14 mouse cellular contexts compared by ENCODE assay signal in genomic region chr17:3393981-3394380, GRCm38 (mm10).
"Had no signal": no experiment of that assay in that cellular context is flagged by ENCODE, and none has a peak within 500 bp of the region (broad histone marks: within the 10 kb centered on the region; RNA-seq: fewer than 3 reads in every experiment).

No protein-coding gene starts in this region.

- H3K4me2 ChIP-seq: liver, embryonic 11.5 days; liver, embryonic 15.5 days; neural tube, embryonic 12.5 days had no signal

- H3K4me1 ChIP-seq: liver, embryonic 15.5 days; neural tube, embryonic 12.5 days had no signal

- H3K9me3 ChIP-seq: limb, embryonic 10.5 days; liver, embryonic 15.5 days; neural tube, embryonic 12.5 days had no signal

- H3K27me3 ChIP-seq: liver, embryonic 15.5 days; neural tube, embryonic 12.5 days had no signal

- H3K36me3 ChIP-seq: limb, embryonic 10.5 days; liver, embryonic 15.5 days; neural tube, embryonic 12.5 days had no signal

- H3K27ac ChIP-seq: layer of hippocampus, adult 2 months; limb, embryonic 10.5 days; liver, embryonic 15.5 days; neural tube, embryonic 12.5 days; stomach, postnatal 0 days had no signal

- ATAC-seq: lung, postnatal 0 days had no signal

- H3K4me3 ChIP-seq: layer of hippocampus, adult 2 months; limb, embryonic 10.5 days; liver, embryonic 15.5 days; neural tube, embryonic 12.5 days had no signal

- H3K9ac ChIP-seq: liver, embryonic 15.5 days; neural tube, embryonic 12.5 days had no signal

- DNase-seq: kidney, postnatal 10 days; kidney, postnatal 4 days; lung, adult 2 months; lung, postnatal 36 days; midbrain, embryonic 14.5 days; thymus, adult 18-20 months; thymus, postnatal 14 days had no signal
